Mouse (Mus musculus) midbrain, embryonic 12.5 days (tissue): ENCODE measurements around the gene Zfp787. TPM values are rescaled to one million over a fixed set of nuclear protein-coding genes. Genes with fewer than 3 reads are reported as not detected.
A peak's percentile ranks its signal among the peaks of the same experiment; 100 is the strongest.

ENCODE experiments used
- ATAC-seq: fragments of 200-750 bp; cut with Nextera tagmentation; 2 replicates; pipeline ENCODE4 v1.8.0; 2017; ENCODE audit warnings: low read depth, moderate TSS enrichment, moderate library complexity; ENCODE audit not compliant: low FRiP score
- H3K27ac ChIP-seq: fragments of 300-500 bp; sonication (generic); replicated peaks from 2 replicates; pipeline ENCODE4 v1.5.1; 2016; ENCODE audit warnings: mild to moderate bottlenecking
- H3K27me3 ChIP-seq: fragments of 300-500 bp; sonication (generic); 2 replicates; pipeline ENCODE4 v1.6.1; 2016; ENCODE audit warnings: mild to moderate bottlenecking
- H3K36me3 ChIP-seq: fragments of 300-500 bp; sonication (generic); 2 replicates; pipeline ENCODE4 v1.6.1; 2016
- H3K4me1 ChIP-seq: fragments of 300-500 bp; sonication (generic); 2 replicates; pipeline ENCODE4 v1.6.1; 2016
- H3K4me2 ChIP-seq: fragments of 300-500 bp; sonication (generic); replicated peaks from 2 replicates; pipeline ENCODE4 v1.6.1; 2016; ENCODE audit warnings: mild to moderate bottlenecking, moderate library complexity
- H3K4me3 ChIP-seq: fragments of 300-500 bp; sonication (generic); 2 replicates; pipeline ENCODE4 v1.5.1; 2016; ENCODE audit warnings: mild to moderate bottlenecking
- H3K9ac ChIP-seq: fragments of 300-500 bp; sonication (generic); replicated peaks from 2 replicates; pipeline ENCODE4 v1.6.1; 2016; ENCODE audit warnings: mild to moderate bottlenecking, moderate library complexity
- H3K9me3 ChIP-seq: fragments of 300-500 bp; sonication (generic); 2 replicates; pipeline ENCODE4 v1.6.1; 2016; ENCODE audit warnings: mild to moderate bottlenecking
- WGBS: fragments of 180-500 bp; shearing (Covaris S2); methylation state at CpG from one replicate; pipeline ENCODE4 v1.1.7; 2016; 5-methylcytosine and 5-hydroxymethylcytosine counted together
- polyA plus RNA-seq: library from polyadenylated mRNA; unstranded; fragments of >200 nt; fragmentation: Nextera tagmentation; extraction: Ambion mirVana; gene quantifications from 2 replicates; pipeline ENCODE4 v1.2.1, GENCODE M21; 2016

The Zfp787 gene
- 33.1 and 33.4 TPM in 2 replicates for polyA plus RNA-seq

DNA sequence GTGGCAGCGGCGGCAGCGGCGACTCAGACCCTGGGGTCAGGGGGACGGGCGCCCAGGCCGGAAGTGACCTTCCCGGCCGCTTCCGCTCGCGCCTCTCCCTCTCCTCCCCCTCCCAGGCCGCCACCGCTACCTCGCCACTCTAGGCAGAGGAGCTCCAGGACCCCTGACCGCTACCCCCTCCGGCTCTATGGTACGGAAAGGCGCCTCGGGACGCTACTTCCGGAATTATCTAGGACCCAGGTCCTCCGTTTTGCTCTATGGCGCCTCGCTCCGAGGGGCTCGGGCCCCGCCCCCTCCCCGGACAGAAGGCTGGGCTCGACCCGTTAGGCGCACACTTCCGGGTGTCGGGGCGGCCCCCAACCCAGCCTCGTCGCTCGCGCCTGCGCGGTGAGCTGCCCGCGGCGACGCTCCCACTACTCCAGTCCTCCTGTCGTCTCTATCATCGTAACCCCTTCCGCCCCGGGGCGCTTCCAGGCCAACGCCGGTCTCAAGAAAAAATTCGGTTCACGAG is at the start of gene Zfp787:
Zfp787 (minus strand) TSS at position 97 of the 511 bp plus-strand sequence.
- Histone ChIP-seq H3K27ac (peak within 1 kb of the TSS; percentile 92), H3K4me3 (peak within 1 kb of the TSS; percentile 78), H3K4me1 (peaks cover 18% of the 10 kb centered on the region), H3K4me2 (peak within 1 kb of the TSS; percentile 93), H3K9me3 (no peaks in the 10 kb centered on the region), H3K36me3 (no peaks in the 10 kb centered on the region), H3K27me3 (no peaks in the 10 kb centered on the region), H3K9ac (peak within 1 kb of the TSS; percentile 91)
- peak; percentile 97 for ATAC-seq
- WGBS: under 1% methylated on average over 53 of the region's 54 CpGs

GRCm38 (mm10) chr7:6204200-6204599 is 48.4 kb upstream of the Zfp787 start:
- H3K4me1 ChIP-seq: no peaks in the 10 kb centered on the region
- no peak overlapping the region for H3K27ac ChIP-seq
- H3K9me3 ChIP-seq: no peaks in the 10 kb centered on the region
- no peaks in the 10 kb centered on the region for H3K27me3 ChIP-seq
- H3K4me2 ChIP-seq: no peak overlapping the region
- no peak overlapping the region for H3K4me3 ChIP-seq
- no peak overlapping the region for H3K9ac ChIP-seq
- WGBS: 80% methylated on average over 3 of the region's 3 CpGs
- ATAC-seq: no peak
- H3K36me3 ChIP-seq: no peaks in the 10 kb centered on the region

GRCm38 (mm10) chr7:6196790-6197189 is 41.0 kb upstream of the Zfp787 start, which contains the start of gene Galp:
Gene Galp, plus strand, starts transcription at chr7:6197090.
- H3K9me3 ChIP-seq: no peaks in the 10 kb centered on the region
- no peak within 1 kb of the TSS for H3K4me3 ChIP-seq
- H3K4me1 ChIP-seq: no peaks in the 10 kb centered on the region
- no peak within 1 kb of the TSS for H3K9ac ChIP-seq
- H3K4me2 ChIP-seq: no peak within 1 kb of the TSS
- no peak within 1 kb of the TSS for H3K27ac ChIP-seq
- WGBS: 66% methylated on average over 3 of the region's 3 CpGs
- no peak for ATAC-seq
- no peaks in the 10 kb centered on the region for H3K27me3 ChIP-seq
- H3K36me3 ChIP-seq: no peaks in the 10 kb centered on the region

GRCm38 (mm10) chr7:6195777-6196176 is 40.0 kb upstream of the Zfp787 start:
- no peak for ATAC-seq
- Histone ChIP-seq H3K9ac (no peak overlapping the region), H3K9me3 (no peaks in the 10 kb centered on the region), H3K4me3 (no peak overlapping the region), H3K4me2 (no peak overlapping the region), H3K27me3 (no peaks in the 10 kb centered on the region), H3K27ac (no peak overlapping the region), H3K36me3 (no peaks in the 10 kb centered on the region), H3K4me1 (no peaks in the 10 kb centered on the region)
- 43% methylated on average over 2 of the region's 2 CpGs for WGBS

DNA sequence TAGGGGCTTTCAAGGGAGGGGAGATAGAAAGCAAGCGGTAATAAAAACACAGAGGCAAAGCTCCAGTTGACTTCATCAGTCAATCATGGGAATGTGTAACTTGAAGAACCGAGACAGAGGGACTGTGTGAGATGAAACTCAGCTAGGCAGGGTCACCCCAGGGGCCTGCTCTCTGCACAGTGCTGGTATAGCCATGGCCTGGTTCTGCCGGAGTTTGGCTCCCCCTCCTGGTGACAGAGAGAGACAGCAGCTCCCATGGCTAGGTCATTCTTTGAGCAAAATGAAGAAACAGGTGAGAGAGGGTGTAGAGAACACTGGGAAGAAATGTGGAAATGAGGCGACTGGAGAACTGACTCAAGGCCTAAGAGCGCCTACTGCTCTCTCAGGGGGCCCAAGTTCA is 38.3 kb upstream of the Zfp787 start:
- WGBS: 20% methylated on average over 5 of the region's 5 CpGs
- H3K4me3 ChIP-seq: no peak overlapping the region
- no peak overlapping the region for H3K4me2 ChIP-seq
- no peak overlapping the region for H3K9ac ChIP-seq
- no peaks in the 10 kb centered on the region for H3K4me1 ChIP-seq
- peak; percentile 76 for ATAC-seq
- H3K27ac ChIP-seq: no peak overlapping the region
- H3K9me3 ChIP-seq: no peaks in the 10 kb centered on the region
- H3K36me3 ChIP-seq: peaks cover 7% of the 10 kb centered on the region
- H3K27me3 ChIP-seq: 0 out of 2 replicates have a peak, but pooled peaks cover 6% of the 10 kb centered on the region

GRCm38 (mm10) chr7:6191376-6191775 is 35.6 kb upstream of the Zfp787 start:
- H3K4me1 ChIP-seq: no peaks in the 10 kb centered on the region
- 0 out of 2 replicates have a peak, but pooled peaks cover 7% of the 10 kb centered on the region for H3K27me3 ChIP-seq
- WGBS: 38% methylated on average over 3 of the region's 3 CpGs
- H3K9me3 ChIP-seq: no peaks in the 10 kb centered on the region
- H3K36me3 ChIP-seq: peaks cover 33% of the 10 kb centered on the region
- no peak overlapping the region for H3K4me3 ChIP-seq
- H3K27ac ChIP-seq: no peak overlapping the region
- no peak for ATAC-seq
- no peak overlapping the region for H3K4me2 ChIP-seq
- no peak overlapping the region for H3K9ac ChIP-seq

DNA sequence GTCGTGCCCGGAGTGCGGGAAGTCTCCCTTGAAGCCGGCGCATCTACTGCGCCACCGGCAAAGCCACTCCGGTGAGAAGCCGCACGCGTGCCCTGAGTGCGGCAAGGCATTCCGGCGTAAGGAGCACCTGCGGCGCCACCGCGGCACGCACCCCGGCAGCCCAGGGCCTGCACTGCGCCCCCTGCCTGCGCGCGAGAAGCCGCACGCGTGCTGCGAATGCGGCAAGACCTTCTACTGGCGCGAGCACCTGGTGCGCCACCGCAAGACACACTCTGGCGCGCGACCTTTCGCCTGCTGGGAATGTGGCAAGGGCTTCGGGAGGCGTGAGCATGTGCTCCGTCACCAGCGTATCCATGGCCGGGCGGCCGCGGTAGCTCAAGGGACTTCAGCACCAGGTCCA is 33.7 kb upstream of the Zfp787 start:
- Histone ChIP-seq H3K9me3 (no peaks in the 10 kb centered on the region), H3K4me1 (no peaks in the 10 kb centered on the region), H3K9ac (no peak overlapping the region), H3K27ac (no peak overlapping the region), H3K4me3 (no peak overlapping the region), H3K36me3 (peaks cover 50% of the 10 kb centered on the region), H3K27me3 (0 out of 2 replicates have a peak, but pooled peaks cover 7% of the 10 kb centered on the region), H3K4me2 (no peak overlapping the region)
- WGBS: 36% methylated on average over 45 of the region's 45 CpGs
- no peak for ATAC-seq

DNA sequence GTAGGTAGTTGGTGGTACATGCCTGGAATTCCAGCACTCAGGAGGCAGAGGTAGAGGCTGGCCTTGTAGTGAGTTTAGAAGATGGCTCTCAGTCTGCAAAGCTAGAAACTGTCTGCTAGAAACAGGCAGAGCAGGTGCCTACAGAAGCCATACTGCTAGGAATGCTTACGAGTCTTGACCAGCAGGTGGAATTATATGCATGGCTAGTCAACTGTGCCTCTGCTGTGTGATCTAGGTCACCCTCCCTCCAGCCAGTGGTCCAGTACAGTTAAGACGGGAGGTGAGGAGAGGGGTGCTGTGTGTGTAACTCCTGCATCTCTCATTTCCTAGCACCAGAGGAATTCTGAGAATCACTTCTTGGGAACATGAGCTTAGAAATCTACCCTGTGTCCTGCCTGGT is 31.0 kb upstream of the Zfp787 start:
- 81% methylated on average over 2 of the region's 2 CpGs for WGBS
- no peak overlapping the region for H3K9ac ChIP-seq
- no peaks in the 10 kb centered on the region for H3K9me3 ChIP-seq
- H3K4me3 ChIP-seq: no peak overlapping the region
- 0 out of 2 replicates have a peak, but pooled peaks cover 7% of the 10 kb centered on the region for H3K27me3 ChIP-seq
- no peak overlapping the region for H3K4me2 ChIP-seq
- no peak overlapping the region for H3K27ac ChIP-seq
- no peak for ATAC-seq
- peaks cover 67% of the 10 kb centered on the region for H3K36me3 ChIP-seq
- H3K4me1 ChIP-seq: no peaks in the 10 kb centered on the region

- no peak for ATAC-seq
- Histone ChIP-seq H3K36me3 (peaks cover 69% of the 10 kb centered on the region), H3K4me2 (no peak overlapping the region), H3K27ac (no peak overlapping the region), H3K9me3 (no peaks in the 10 kb centered on the region), H3K4me3 (no peak overlapping the region), H3K9ac (no peak overlapping the region), H3K27me3 (0 out of 2 replicates have a peak, but pooled peaks cover 7% of the 10 kb centered on the region), H3K4me1 (no peaks in the 10 kb centered on the region)
- WGBS: 85% methylated on average over 2 of the region's 2 CpGs
Observed at GRCm38 (mm10) chr7:6186176-6186575, 30.4 kb upstream of the Zfp787 start.

- Histone ChIP-seq H3K36me3 (peaks cover 72% of the 10 kb centered on the region), H3K9me3 (no peaks in the 10 kb centered on the region), H3K27me3 (0 out of 2 replicates have a peak, but pooled peaks cover 7% of the 10 kb centered on the region), H3K9ac (no peak overlapping the region), H3K4me2 (no peak overlapping the region), H3K27ac (no peak overlapping the region), H3K4me1 (no peaks in the 10 kb centered on the region), H3K4me3 (no peak overlapping the region)
- 85% methylated on average over 1 of the region's 1 CpGs for WGBS
- no peak for ATAC-seq
Observed at GRCm38 (mm10) chr7:6185391-6185790, 29.6 kb upstream of the Zfp787 start.

DNA sequence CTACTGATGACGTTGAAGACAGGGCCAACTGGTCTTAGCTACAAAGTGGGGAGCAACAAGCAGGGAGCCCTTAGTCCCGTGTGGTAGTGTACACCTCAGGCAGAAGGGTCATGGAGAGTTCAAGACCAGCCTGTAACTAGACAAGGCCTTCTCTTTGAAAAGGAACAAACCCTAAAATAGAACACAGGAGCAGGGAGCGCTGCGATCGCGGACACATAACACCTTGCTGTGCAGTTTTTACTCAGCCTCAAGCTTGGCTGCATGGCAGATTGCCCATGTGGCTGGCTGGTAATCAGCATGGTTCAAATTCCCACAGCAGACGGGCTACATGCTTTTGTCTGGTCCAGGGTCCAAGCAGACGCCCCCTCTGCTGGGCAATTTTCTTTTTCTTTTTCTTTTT is 28.7 kb upstream of the Zfp787 start:
- Histone ChIP-seq H3K9me3 (no peaks in the 10 kb centered on the region), H3K4me1 (no peaks in the 10 kb centered on the region), H3K4me3 (no peak overlapping the region), H3K36me3 (peaks cover 68% of the 10 kb centered on the region), H3K27ac (no peak overlapping the region), H3K4me2 (no peak overlapping the region), H3K9ac (no peak overlapping the region), H3K27me3 (0 out of 2 replicates have a peak, but pooled peaks cover 5% of the 10 kb centered on the region)
- 97% methylated on average over 8 of the region's 8 CpGs for WGBS
- no peak for ATAC-seq

- H3K9me3 ChIP-seq: no peaks in the 10 kb centered on the region
- peaks cover 64% of the 10 kb centered on the region for H3K36me3 ChIP-seq
- no peak overlapping the region for H3K4me3 ChIP-seq
- H3K27me3 ChIP-seq: no peaks in the 10 kb centered on the region
- 96% methylated on average over 19 of the region's 19 CpGs for WGBS
- H3K4me2 ChIP-seq: no peak overlapping the region
- H3K9ac ChIP-seq: no peak overlapping the region
- H3K27ac ChIP-seq: no peak overlapping the region
- ATAC-seq: no peak
- H3K4me1 ChIP-seq: no peaks in the 10 kb centered on the region
Observed at GRCm38 (mm10) chr7:6183802-6184201, 28.0 kb upstream of the Zfp787 start.

DNA sequence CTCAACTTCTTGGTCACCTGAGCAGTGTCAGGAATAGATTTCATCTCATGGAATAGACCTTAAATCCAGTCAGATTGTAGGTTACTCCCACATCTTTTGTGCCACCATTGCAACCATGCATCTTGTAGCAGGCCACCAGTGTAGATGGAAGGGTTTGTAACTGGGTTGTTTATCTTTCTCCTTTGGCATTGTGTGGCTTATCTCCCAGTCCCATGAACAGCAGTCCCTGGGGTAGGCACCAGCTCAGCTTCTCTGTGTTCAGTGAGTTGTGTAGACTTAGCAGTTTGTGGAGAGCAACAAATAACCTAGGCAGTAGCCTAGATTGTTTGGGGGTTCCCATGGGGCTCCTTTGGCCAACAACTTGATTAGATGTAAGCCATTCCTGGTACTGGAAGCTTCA is 27.1 kb upstream of the Zfp787 start:
- Histone ChIP-seq H3K4me3 (no peak overlapping the region), H3K36me3 (peaks cover 62% of the 10 kb centered on the region), H3K9ac (no peak overlapping the region), H3K9me3 (no peaks in the 10 kb centered on the region), H3K27me3 (no peaks in the 10 kb centered on the region), H3K27ac (no peak overlapping the region), H3K4me2 (no peak overlapping the region), H3K4me1 (no peaks in the 10 kb centered on the region)
- no peak for ATAC-seq
